Mouse (Mus musculus) lung, postnatal 4 days (tissue): ENCODE data around the gene Arnt.
"Not testable (repeated sequence)": the region's sequence is repeated elsewhere in the genome, so short reads cannot be mapped to it uniquely, and the experiment has no call there.

Experiments used
- DNase-seq, 2 experiments: peaks; one replicate each; pipeline ENCODE4 v3.0.0; 2021

Arnt gene

DNA sequence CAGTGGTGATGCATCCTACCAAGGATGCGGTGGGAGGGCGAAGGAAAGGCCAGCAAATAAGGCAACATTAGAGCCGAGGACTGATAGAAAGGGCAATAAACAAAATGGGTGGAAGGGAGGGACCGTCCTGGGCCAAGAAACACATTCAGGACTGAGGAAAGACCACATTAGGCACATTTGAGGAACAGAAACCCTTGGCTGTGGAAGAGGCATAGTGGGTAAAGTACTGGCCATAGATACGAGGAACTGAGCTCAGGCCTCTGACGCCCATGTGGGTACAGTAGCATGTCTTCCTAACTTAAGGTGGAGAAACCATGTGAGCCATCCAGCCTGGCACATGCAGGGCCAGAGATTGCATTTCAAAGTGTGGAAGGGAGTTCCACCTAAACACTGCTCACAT is 95.6 kb downstream of the Arnt start:
- no peak for DNase-seq

DNA sequence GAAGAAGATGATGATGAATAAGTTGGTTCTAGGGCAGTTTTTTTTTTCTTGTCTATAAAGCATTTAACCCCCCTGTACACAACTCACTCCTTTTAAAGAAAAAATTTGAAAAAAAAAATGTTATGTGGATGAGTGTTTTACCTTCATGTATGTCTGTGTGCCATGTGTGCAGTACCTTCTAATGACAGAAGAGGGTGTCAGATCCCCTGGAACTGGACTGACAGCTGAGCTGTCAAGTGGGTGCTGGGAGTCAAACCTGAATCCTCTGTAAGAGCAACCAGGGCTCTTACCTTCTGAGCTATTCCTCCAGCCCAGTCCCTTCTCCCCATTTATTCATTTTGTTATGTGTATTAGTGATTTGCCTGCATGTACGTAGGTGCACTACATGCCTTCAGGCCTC is 96.8 kb downstream of the Arnt start:
- DNase-seq = no peak

- no peak for DNase-seq
Observed at GRCm38 (mm10) chr3:95533364-95533763, 99.2 kb downstream of the Arnt start.

DNA sequence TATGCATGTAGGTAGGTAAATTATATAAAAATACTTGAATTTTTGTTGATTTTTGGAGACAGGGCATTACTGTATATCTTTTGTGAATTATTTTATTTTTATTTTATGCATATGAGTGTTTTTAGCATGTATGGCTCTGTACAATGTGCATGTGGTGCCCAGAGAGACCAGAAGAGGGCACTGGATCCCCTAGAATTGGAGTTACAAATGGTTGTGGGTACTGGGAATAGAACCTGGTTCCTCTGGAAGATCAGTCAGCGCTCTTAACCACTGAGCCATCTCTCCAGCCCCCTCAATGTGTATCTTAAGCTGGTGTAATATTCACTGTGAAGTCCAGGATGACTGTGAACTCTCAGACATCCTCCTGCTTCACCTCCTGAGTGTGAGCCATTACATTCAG is 100.7 kb downstream of the Arnt start:
- no peak for DNase-seq

- DNase-seq = no peak
Observed at GRCm38 (mm10) chr3:95538936-95539335, 104.7 kb downstream of the Arnt start.

- no peak for DNase-seq
Observed at GRCm38 (mm10) chr3:95539837-95540236, 105.6 kb downstream of the Arnt start.

GRCm38 (mm10) chr3:95541186-95541585 is 107.0 kb downstream of the Arnt start:
- not testable (repeated sequence) for DNase-seq

DNA sequence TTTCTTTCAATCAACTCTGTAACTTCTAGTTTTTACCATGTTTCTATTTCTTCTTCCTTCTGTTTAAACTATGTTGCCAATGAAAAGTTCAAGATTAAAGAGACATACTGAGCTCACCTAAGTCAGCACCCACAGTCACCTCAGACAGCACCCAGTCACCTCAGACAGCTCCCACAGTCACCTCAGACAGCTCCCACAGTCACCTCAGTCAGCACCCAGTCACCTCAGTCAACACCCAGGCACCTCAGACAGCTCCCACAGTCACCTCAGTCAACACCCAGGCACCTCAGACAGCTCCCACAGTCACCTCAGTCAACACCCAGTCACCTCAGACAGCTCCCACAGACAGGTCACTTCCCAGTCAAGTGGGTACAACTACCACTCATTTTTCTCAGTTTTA is 108.0 kb downstream of the Arnt start:
- no peak for DNase-seq

DNA sequence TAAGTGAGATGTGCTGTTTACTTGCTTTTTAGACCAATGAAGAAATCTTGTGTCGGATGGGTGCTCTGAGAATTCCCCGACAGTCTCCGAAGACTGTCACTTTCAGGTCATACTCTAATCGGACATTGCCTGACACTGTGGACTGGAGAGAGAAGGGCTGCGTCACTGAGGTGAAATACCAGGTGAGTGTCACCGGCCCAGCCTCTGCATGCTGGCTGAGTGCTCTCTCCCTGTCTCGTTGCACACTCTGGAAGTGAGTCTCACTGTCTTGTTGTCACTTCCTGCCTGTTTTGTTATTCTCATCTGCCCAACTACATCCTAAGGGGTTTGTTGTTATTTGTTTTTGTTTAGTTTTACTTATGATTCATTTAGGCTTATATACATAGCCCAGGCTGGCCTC is 108.8 kb downstream of the Arnt start:
- DNase-seq = no peak
